Mouse (Mus musculus) urinary bladder, postnatal 4 days (tissue): ENCODE results near the gene Ttc21a.
"Not testable (repeated sequence)": the region's sequence is repeated elsewhere in the genome, so short reads cannot be mapped to it uniquely, and the experiment has no call there.

Source experiments
- DNase-seq, 2 experiments: peaks; one replicate each; pipeline ENCODE4 v3.0.0; 2021 to 2022; ENCODE audit warnings: low spot score in 2 of 2

Gene Ttc21a

GRCm38 (mm10) chr9:119999636-120000035 lies 62.2 kb downstream of the Ttc21a start:
- DNase-seq = peak in 1 of 2 experiments; percentile 63

- no peak for DNase-seq
Observed at GRCm38 (mm10) chr9:120000761-120001160, 63.4 kb downstream of the Ttc21a start.

GRCm38 (mm10) chr9:120001945-120002725 lies 64.7 kb downstream of the Ttc21a start:
- peak; percentile 78 to 88 for DNase-seq

GRCm38 (mm10) chr9:120002893-120003292 lies 65.5 kb downstream of the Ttc21a start:
- no peak for DNase-seq

- no peak for DNase-seq
Observed at GRCm38 (mm10) chr9:120005936-120006335, 68.5 kb downstream of the Ttc21a start.

- no peak for DNase-seq
Observed at GRCm38 (mm10) chr9:120007833-120008232, 70.4 kb downstream of the Ttc21a start.

- DNase-seq = no peak
Observed at GRCm38 (mm10) chr9:120009226-120009841, 71.9 kb downstream of the Ttc21a start.

GRCm38 (mm10) chr9:120009871-120010270 lies 72.5 kb downstream of the Ttc21a start:
- DNase-seq = no peak

- DNase-seq = peak; percentile 97 to 98
Observed at GRCm38 (mm10) chr9:120010781-120011511, 73.5 kb downstream of the Ttc21a start.

- peak in 1 of 2 experiments; percentile 59 for DNase-seq
Observed at GRCm38 (mm10) chr9:120011533-120011932, 74.1 kb downstream of the Ttc21a start.

- DNase-seq = not testable (repeated sequence)
Observed at GRCm38 (mm10) chr9:120012161-120012560, 74.8 kb downstream of the Ttc21a start.

GRCm38 (mm10) chr9:120012781-120013180 lies 75.4 kb downstream of the Ttc21a start:
- no peak for DNase-seq

GRCm38 (mm10) chr9:120013251-120013820 lies 75.9 kb downstream of the Ttc21a start:
- no peak for DNase-seq

GRCm38 (mm10) chr9:120014828-120015227 lies 77.4 kb downstream of the Ttc21a start:
- no peak for DNase-seq

- no peak for DNase-seq
Observed at GRCm38 (mm10) chr9:120016956-120017355, 79.5 kb downstream of the Ttc21a start.
